ENCODE assay signal across 11 mouse cellular contexts in genomic region chr1:74824518-74825302, GRCm38 (mm10). TPM values are rescaled to one million over a fixed set of nuclear protein-coding genes. Genes with fewer than 3 reads are reported as not detected.
DNase-seq lines count a peak whose midpoint lies in the region; ATAC-seq lines count a peak whose summit lies in the region.
"Had no signal": no experiment of that assay in that cellular context is flagged by ENCODE, and none has a peak within 500 bp of the region (broad histone marks: within the 10 kb centered on the region; RNA-seq: fewer than 3 reads in every experiment).

No protein-coding gene starts in this region.

- peak overlapping the region; percentile 72 for H3K27ac ChIP-seq in hindbrain, embryonic 12.5 days
- no peak overlapping the region for H3K27ac ChIP-seq in hindbrain, embryonic 16.5 days (ENCODE audit: low read depth, low read length)
- H3K27ac ChIP-seq in neural tube, embryonic 13.5 days (replicated peaks) = peak overlapping the region; percentile 34
- H3K27ac ChIP-seq in limb, embryonic 10.5 days = no peak overlapping the region

- 0 out of 2 replicates have a peak overlapping the region, but pooled peaks have one; percentile 15 for H3K4me2 ChIP-seq in hindbrain, embryonic 12.5 days (replicated peaks)
- H3K4me2 ChIP-seq in hindbrain, embryonic 16.5 days (ENCODE audit: low read length) = no peak overlapping the region
- H3K4me2 ChIP-seq in neural tube, embryonic 13.5 days = no peak overlapping the region

- DNase-seq in brain, adult 2 months (ENCODE audit: low read depth, low spot score) = peak; percentile 90
- peak; percentile 77 to 81 for DNase-seq in frontal cortex, adult 2 months (ENCODE audit: extremely low spot score in 1 of 2, low spot score in 1 of 2)
- no peak for DNase-seq in limb, embryonic 10.5 days (ENCODE audit: low spot score)
- DNase-seq in cerebellum, adult 18-20 months = no peak

- H3K9ac ChIP-seq in hindbrain, embryonic 12.5 days = no peak overlapping the region
- no peak overlapping the region for H3K9ac ChIP-seq in hindbrain, embryonic 16.5 days (ENCODE audit: low read depth, low read length)
- H3K9ac ChIP-seq in neural tube, embryonic 13.5 days = no peak overlapping the region

- no peaks in the 10 kb centered on the region for H3K27me3 ChIP-seq in hindbrain, embryonic 12.5 days
- no peaks in the 10 kb centered on the region for H3K27me3 ChIP-seq in hindbrain, embryonic 16.5 days (replicated peaks; ENCODE audit: control insufficient read depth, insufficient read depth, low read length)
- H3K27me3 ChIP-seq in neural tube, embryonic 13.5 days = no peaks in the 10 kb centered on the region
- H3K27me3 ChIP-seq in limb, embryonic 10.5 days (ENCODE audit: low read depth, poor library complexity, severe bottlenecking) = no peaks in the 10 kb centered on the region; the same call in 1 of the 2 replicates

- H3K4me3 ChIP-seq in hindbrain, embryonic 12.5 days = no peak overlapping the region
- H3K4me3 ChIP-seq in hindbrain, embryonic 16.5 days (ENCODE audit: low read length) = no peak overlapping the region
- no peak overlapping the region for H3K4me3 ChIP-seq in neural tube, embryonic 13.5 days
- no peak overlapping the region for H3K4me3 ChIP-seq in limb, embryonic 10.5 days
- H3K4me3 ChIP-seq: erythroblast, embryonic 14.5 days had no signal

- ATAC-seq in hindbrain, embryonic 12.5 days (ENCODE audit: low FRiP score) = peak; percentile 68
- no peak for ATAC-seq in hindbrain, embryonic 16.5 days
- ATAC-seq in neural tube, embryonic 13.5 days (ENCODE audit: low read depth) = peak; percentile 43; the same call in 1 of the 2 replicates
- no peak for ATAC-seq in erythroblast, adult 5-6 weeks (replicated peaks; ENCODE audit: low FRiP score, poor library complexity, severe bottlenecking)
- ATAC-seq: intestine, embryonic 16.5 days had no signal

- peaks cover 10% of the 10 kb centered on the region; the same call in 1 of the 2 replicates for H3K4me1 ChIP-seq in hindbrain, embryonic 12.5 days
- no peaks in the 10 kb centered on the region for H3K4me1 ChIP-seq in hindbrain, embryonic 16.5 days (ENCODE audit: control insufficient read depth, insufficient read depth, low read depth, low read length)
- 0 out of 2 replicates have a peak, but pooled peaks cover 7% of the 10 kb centered on the region for H3K4me1 ChIP-seq in neural tube, embryonic 13.5 days (replicated peaks)
- no peaks in the 10 kb centered on the region for H3K4me1 ChIP-seq in limb, embryonic 10.5 days

- WGBS in hindbrain, embryonic 12.5 days = 4% methylated on average over 14 of the region's 14 CpGs
- WGBS in hindbrain, embryonic 16.5 days = 6% methylated on average over 14 of the region's 14 CpGs
- 9% methylated on average over 14 of the region's 14 CpGs for WGBS in neural tube, embryonic 13.5 days
- 40% methylated on average over 14 of the region's 14 CpGs for WGBS in limb, embryonic 10.5 days

- no peaks in the 10 kb centered on the region for H3K9me3 ChIP-seq in hindbrain, embryonic 12.5 days (replicated peaks)
- H3K9me3 ChIP-seq in hindbrain, embryonic 16.5 days (ENCODE audit: control insufficient read depth, low read length) = no peaks in the 10 kb centered on the region
- H3K9me3 ChIP-seq in neural tube, embryonic 13.5 days = no peaks in the 10 kb centered on the region
- H3K9me3 ChIP-seq in limb, embryonic 10.5 days (replicated peaks) = no peaks in the 10 kb centered on the region

- H3K36me3 ChIP-seq in hindbrain, embryonic 12.5 days = no peaks in the 10 kb centered on the region
- no peaks in the 10 kb centered on the region for H3K36me3 ChIP-seq in hindbrain, embryonic 16.5 days (ENCODE audit: control insufficient read depth, insufficient read depth, low read length)
- no peaks in the 10 kb centered on the region for H3K36me3 ChIP-seq in neural tube, embryonic 13.5 days
- no peaks in the 10 kb centered on the region for H3K36me3 ChIP-seq in limb, embryonic 10.5 days

RNA-seq across cellular contexts. Expression of gene Cdk5r2, which starts 30.0 kb away (rescaled TPM):
- 6.9 and 7.5 TPM in 2 replicates for polyA plus RNA-seq in hindbrain, embryonic 12.5 days (2016; fragmentation: Nextera tagmentation; extraction: Ambion mirVana)
- polyA plus RNA-seq in hindbrain, embryonic 16.5 days (2015; fragmentation: Nextera tagmentation; extraction: Ambion mirVana) = 8.4 and 9.4 TPM in 2 replicates
- 224 and 291 TPM in 2 replicates for polyA plus RNA-seq in frontal cortex, adult 2 months (2012; rRNA removed)
- 7.8 and 9.0 TPM in 2 replicates for polyA plus RNA-seq in neural tube, embryonic 13.5 days (2015; fragmentation: Nextera tagmentation; extraction: Ambion mirVana)
- total RNA-seq in erythroblast, adult 5-6 weeks (2015; ENCODE audit: low replicate concordance) = not detected in 2 replicates
- total RNA-seq in erythroblast, adult 5-6 weeks (2017; ENCODE audit: low replicate concordance) = not detected in 2 replicates
- not detected in 2 replicates for polyA plus RNA-seq in limb, embryonic 10.5 days (2016; fragmentation: Nextera tagmentation; extraction: Ambion mirVana)
- total RNA-seq: liver, adult 2 months had no signal
- polyA plus RNA-seq: erythroblast, embryonic 14.5 days; liver, adult 2 months had no signal

RNA-seq across cellular contexts. Expression of gene Wnt10a, which starts 33.4 kb away (rescaled TPM):
- polyA plus RNA-seq in hindbrain, embryonic 12.5 days (2016; fragmentation: Nextera tagmentation; extraction: Ambion mirVana) = 1.2 and 2.3 TPM in 2 replicates
- 0.40 TPM in 2 replicates for polyA plus RNA-seq in hindbrain, embryonic 16.5 days (2015; fragmentation: Nextera tagmentation; extraction: Ambion mirVana)
- 6.0 and 7.2 TPM in 2 replicates for polyA plus RNA-seq in frontal cortex, adult 2 months (2012; rRNA removed)
- 0.13 and 0.15 TPM in 2 replicates for polyA plus RNA-seq in neural tube, embryonic 13.5 days (2015; fragmentation: Nextera tagmentation; extraction: Ambion mirVana)
- not detected in 2 replicates for total RNA-seq in erythroblast, adult 5-6 weeks (2015; ENCODE audit: low replicate concordance)
- not detected in 2 replicates for total RNA-seq in erythroblast, adult 5-6 weeks (2017; ENCODE audit: low replicate concordance)
- 1.3 and 1.6 TPM in 2 replicates for polyA plus RNA-seq in limb, embryonic 10.5 days (2016; fragmentation: Nextera tagmentation; extraction: Ambion mirVana)
- total RNA-seq: liver, adult 2 months had no signal
- polyA plus RNA-seq: liver, adult 2 months had no signal

RNA-seq across cellular contexts. Expression of gene Wnt6, which starts 53.0 kb away (rescaled TPM):
- 9.6 and 11.4 TPM in 2 replicates for polyA plus RNA-seq in hindbrain, embryonic 12.5 days (2016; fragmentation: Nextera tagmentation; extraction: Ambion mirVana)
- polyA plus RNA-seq in hindbrain, embryonic 16.5 days (2015; fragmentation: Nextera tagmentation; extraction: Ambion mirVana) = 4.9 and 6.1 TPM in 2 replicates
- polyA plus RNA-seq in frontal cortex, adult 2 months (2012; rRNA removed) = 7.9 and 8.9 TPM in 2 replicates
- polyA plus RNA-seq in neural tube, embryonic 13.5 days (2015; fragmentation: Nextera tagmentation; extraction: Ambion mirVana) = 8.9 and 10.0 TPM in 2 replicates
- not detected in 2 replicates for total RNA-seq in erythroblast, adult 5-6 weeks (2015; ENCODE audit: low replicate concordance)
- total RNA-seq in erythroblast, adult 5-6 weeks (2017; ENCODE audit: low replicate concordance) = not detected in 2 replicates
- 30.1 and 34.2 TPM in 2 replicates for polyA plus RNA-seq in limb, embryonic 10.5 days (2016; fragmentation: Nextera tagmentation; extraction: Ambion mirVana)
- total RNA-seq: liver, adult 2 months had no signal
- polyA plus RNA-seq: erythroblast, embryonic 14.5 days had no signal

Comparison
In these comparisons a context has a peak if more than half of its experiments do, and no peak if none do; other contexts are left out.
1. ATAC-seq: peak in hindbrain, embryonic 12.5 days (single experiment) and neural tube, embryonic 13.5 days (single experiment); none in hindbrain, embryonic 16.5 days (single experiment) and erythroblast, adult 5-6 weeks (single experiment).
2. H3K27ac ChIP-seq: peak in hindbrain, embryonic 12.5 days (single experiment) and neural tube, embryonic 13.5 days (single experiment); none in hindbrain, embryonic 16.5 days (single experiment) and limb, embryonic 10.5 days (single experiment).
3. DNase-seq: peak in brain, adult 2 months (single experiment) and frontal cortex, adult 2 months (2 of 2); none in limb, embryonic 10.5 days (single experiment) and cerebellum, adult 18-20 months (0 of 2).
4. RNA of gene Cdk5r2, which starts 30.0 kb away (polyA plus RNA-seq): 224 to 291 TPM in frontal cortex, adult 2 months; 7.8 to 9.0 TPM in neural tube, embryonic 13.5 days, 8.4 to 9.4 TPM in hindbrain, embryonic 16.5 days, 6.9 to 7.5 TPM in hindbrain, embryonic 12.5 days and not detected in limb, embryonic 10.5 days; every median in the first group is over 10 times any median in the second.